Mouse (Mus musculus) adrenal gland, postnatal 36 days (tissue): ENCODE data around the gene 1700015G11Rik. TPM values are rescaled to one million over a fixed set of nuclear protein-coding genes. Genes with fewer than 3 reads are reported as not detected.

Experiments used
- DNase-seq, 2 experiments: peaks; one replicate each; pipeline ENCODE4 v3.0.0; 2021; ENCODE audit warnings: mixed read lengths in 1 of 2
- total RNA-seq, 2 experiments: library from RNA; stranded (reverse); gene quantifications; 2 replicates each; pipeline ENCODE4 v1.2.3; 2021

Gene 1700015G11Rik
- total RNA-seq, 2 experiments from 2014 or later, result not detected

DNA sequence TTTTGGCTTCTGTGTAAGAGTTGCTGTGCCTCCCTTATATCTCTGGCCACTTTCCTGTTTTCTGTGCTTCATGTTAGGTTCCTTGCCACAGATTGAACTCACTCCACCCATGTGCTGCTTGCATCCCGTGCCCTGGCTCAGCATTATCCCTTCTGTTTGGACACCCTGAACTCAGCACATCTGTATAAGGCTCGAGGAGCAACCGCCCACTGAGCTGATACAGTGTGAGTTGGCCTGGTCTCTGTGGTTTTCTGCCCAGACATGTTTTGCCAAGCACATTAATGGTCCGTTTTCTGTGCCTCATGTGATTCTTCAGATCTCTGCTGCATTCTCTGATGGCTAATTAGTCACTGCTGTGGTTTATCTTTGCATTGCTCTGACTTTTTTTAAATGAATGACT lies 47.9 kb downstream of the 1700015G11Rik start:
- DNase-seq, result no peak

DNA sequence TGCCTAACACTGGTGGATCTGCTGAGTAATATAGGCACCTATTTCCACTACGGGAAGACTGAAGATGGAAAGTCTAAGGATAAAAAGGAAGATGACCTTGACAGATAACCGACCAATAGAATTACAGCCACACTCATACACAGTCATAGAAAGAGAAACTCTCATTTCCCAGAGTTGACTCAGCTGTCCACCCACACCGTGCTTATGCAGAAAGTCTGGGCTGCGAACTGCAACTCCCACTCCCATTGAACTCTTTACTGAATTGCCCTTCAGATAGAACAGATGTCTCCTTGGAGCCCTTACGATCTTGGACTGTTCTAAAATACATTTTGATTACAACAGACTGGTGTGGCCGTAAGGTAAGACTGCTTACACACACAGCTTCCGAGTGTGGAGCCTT lies 50.8 kb downstream of the 1700015G11Rik start:
- peak; percentile 29 to 37 for DNase-seq

DNA sequence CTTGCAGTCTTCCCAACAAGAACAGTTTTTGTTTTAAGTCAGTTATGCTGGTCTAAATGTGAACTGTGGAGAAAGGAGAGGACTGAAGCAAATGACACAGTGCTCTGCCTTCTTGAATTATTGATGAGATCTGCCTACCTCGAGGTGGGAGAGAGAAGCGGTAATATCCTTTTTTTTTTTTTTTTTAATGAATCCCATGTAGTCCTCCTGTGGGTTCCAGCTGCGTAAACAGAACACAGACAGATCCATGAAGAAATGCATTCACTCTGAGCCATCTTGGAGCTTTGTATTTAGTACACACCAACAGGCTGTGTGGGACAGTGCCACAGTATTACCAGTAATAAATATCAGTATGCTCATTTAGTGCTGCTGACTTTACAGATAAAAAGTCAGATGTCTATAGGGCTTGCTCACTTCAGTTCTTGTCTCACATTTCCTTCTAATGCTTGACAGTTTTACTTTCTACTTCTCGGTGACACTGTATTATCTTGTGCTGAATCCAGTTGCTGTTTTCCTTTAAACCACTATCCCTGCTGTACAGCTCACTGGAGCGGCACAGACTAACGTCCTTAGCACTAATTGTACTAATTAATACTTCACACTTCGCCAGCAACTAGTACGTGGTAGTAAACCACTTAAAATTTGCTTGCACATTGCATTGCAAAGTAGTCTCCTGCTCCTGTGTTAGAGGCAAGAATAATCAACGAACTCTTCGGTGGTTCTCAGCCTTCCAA lies 53.1 kb downstream of the 1700015G11Rik start:
- DNase-seq, result no peak

Other genes with a start within 250 kb of the 1700015G11Rik start
- 10 to 100 TPM; 41.4 to 54.1 TPM for gene Gas2, start 153.7 kb downstream of the 1700015G11Rik start, total RNA-seq
- 1 to 10 TPM; 7.7 to 8.2 TPM for gene Fancf, start 153.5 kb downstream of the 1700015G11Rik start, total RNA-seq
- gene Svip, start 9.7 kb downstream of the 1700015G11Rik start, total RNA-seq, result 10 to 100 TPM; 20.3 to 26.0 TPM